Mouse (Mus musculus) spleen, adult 2 months (tissue): ENCODE data around the gene Arhgap33.

Source experiments
- CTCF ChIP-seq: fragments of 200-500 bp; IDR thresholded peaks from 2 replicates; pipeline ENCODE4 v1.5.1; 2011; ENCODE audit warnings: mild to moderate bottlenecking, inconsistent platforms; ENCODE audit not compliant: insufficient read depth, insufficient read length, insufficient replicate concordance; ENCODE audit errors: extremely low read depth
- POLR2A ChIP-seq: fragments of 200-500 bp; IDR thresholded peaks from 2 replicates; pipeline ENCODE4 v1.6.1; 2011; ENCODE audit warnings: low read depth, low read length, inconsistent platforms

DNA sequence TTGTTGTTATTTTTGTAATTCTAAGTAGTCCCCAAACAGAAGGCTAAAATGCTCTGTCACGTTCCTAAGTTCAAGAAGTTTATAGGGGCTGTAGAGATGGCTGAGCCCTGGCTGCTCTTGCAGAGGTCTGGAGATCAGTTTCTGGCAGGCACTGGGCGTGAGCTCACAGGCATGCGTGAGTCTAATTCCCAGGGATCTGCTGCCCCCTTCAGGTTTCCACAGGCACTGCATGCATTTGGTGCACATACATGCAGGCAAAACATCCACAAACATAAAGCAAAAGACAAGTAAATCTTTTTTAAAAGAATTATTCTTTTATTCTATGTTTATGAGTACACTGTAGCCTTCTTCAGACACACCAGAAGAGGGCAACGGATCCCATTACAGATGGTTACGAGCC lies 62.4 kb downstream of the Arhgap33 start:
- TF ChIP-seq CTCF (peak; percentile 17; the same call in 1 of the 2 replicates), POLR2A (no peak)
